Mouse (Mus musculus) right cerebral cortex, adult 2 months (tissue): Measurements from ENCODE around the gene Krtap6-1.
"Not testable (repeated sequence)": the region's sequence is repeated elsewhere in the genome, so short reads cannot be mapped to it uniquely, and the experiment has no call there.

ENCODE experiments used
- DNase-seq, 2 experiments: peaks; one replicate each; pipeline ENCODE4 v3.0.0; 2021 to 2022; ENCODE audit warnings: low spot score in 2 of 2

Gene Krtap6-1

GRCm38 (mm10) chr16:89031399-89031798, at the start of gene Krtap6-1:
Gene Krtap6-1 (plus strand): TSS chr16:89031699.
- DNase-seq = not testable (repeated sequence)

DNA sequence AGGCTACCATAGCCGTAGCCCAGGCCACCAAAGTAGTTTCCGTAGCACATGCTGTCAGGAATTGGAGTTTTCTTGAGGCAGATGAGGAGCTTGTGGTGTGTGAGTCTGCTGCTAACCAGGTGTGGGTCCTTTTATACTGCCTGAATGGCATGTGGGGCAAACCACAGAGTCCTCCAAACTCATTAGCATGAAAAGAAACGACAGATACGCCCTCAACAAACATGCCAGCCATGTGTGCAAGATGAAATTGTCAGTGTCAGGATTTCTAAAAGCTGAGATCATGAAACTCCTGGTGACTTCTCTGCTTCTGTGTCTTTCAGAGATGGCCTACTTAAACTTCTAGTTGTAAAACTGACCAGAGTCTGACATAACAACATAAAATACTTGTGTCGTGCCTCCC, 20.8 kb upstream of the Krtap6-1 start, which contains the start of gene Krtap22-2:
TSS of gene Krtap22-2 (minus strand) at position 101 of the 400 bp plus-strand sequence.
- DNase-seq = no peak

- no peak for DNase-seq
Measured at GRCm38 (mm10) chr16:89013973-89014372, 17.5 kb upstream of the Krtap6-1 start.

- DNase-seq = not testable (repeated sequence)
Measured at GRCm38 (mm10) chr16:89014984-89015383, 16.5 kb upstream of the Krtap6-1 start, which contains the start of gene Gm10229. Gene Gm10229 (plus strand): TSS chr16:89015284.

GRCm38 (mm10) chr16:89041372-89041771, 9.9 kb downstream of the Krtap6-1 start, which contains the start of gene Gm10228:
Gene Gm10228 (minus strand): TSS chr16:89041472.
- DNase-seq = not testable (repeated sequence)

DNA sequence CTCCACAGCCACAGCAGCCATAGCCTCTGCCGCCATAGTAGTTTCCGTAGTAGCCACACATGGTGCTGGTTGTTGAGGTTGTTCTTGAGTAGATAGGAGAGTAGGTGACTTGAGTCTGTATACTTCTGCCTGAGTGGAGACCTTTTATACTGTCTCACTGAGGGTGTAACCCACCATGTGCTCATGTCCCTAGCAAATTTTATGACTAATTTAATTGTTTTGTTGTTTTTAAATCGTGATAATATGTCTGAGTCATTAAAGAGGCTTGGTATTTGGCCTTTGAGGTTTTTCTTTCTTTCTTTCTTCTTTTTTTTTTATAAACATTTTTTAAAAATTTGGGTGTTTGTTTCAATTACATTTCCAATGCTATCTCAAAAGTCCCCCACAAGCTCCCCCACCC, 16.3 kb downstream of the Krtap6-1 start, which contains the start of gene Krtap6-5:
TSS of gene Krtap6-5 (minus strand) at position 101 of the 400 bp plus-strand sequence.
- no peak for DNase-seq

DNA sequence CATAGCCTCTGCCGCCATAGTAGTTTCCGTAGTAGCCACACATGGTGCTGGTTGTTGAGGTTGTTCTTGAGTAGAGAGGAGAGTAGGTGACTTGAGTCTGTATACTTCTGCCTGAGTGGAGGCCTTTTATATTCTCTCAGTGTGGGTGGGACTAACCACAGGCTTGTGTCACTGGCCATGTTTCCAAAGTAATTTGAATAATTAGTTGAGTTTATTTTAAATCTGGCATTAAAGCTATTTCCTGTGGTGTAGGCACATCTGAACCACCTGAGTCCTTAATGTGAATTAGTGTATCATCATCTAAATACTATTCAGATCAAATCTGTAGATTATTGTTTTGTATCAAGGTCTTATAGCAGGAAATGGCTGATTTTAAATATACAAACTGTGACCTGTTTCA, 32.4 kb downstream of the Krtap6-1 start, which contains the start of gene 1110025L11Rik:
TSS of gene 1110025L11Rik (minus strand) at position 101 of the 400 bp plus-strand sequence.
- not testable (repeated sequence) for DNase-seq

DNA sequence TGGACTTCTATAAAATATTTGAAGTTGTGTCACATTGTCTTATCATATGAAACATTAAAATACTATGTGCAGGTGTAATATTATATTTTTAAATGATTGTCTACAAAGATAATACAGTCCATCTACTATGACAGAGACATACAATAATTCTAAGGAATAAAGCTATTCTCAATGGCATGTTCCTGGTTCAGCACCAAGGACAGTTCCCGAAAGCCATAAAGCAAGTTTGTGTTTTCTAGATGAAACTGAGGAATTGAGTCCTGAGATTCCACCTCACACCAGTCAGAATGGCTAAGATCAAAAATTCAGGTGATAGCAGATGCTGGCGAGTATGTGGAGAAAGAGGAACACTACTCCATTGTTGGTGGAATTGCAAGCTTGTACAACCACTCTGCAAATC, 39.5 kb downstream of the Krtap6-1 start:
- DNase-seq = not testable (repeated sequence)
